Mouse (Mus musculus): ENCODE results near the gene Frmd4b.

GRCm38 (mm10) chr6:97473672-97474071, 143.7 kb downstream of the Frmd4b start:
- no peak for TF ChIP-seq CTCF (IDR thresholded peaks at IDR 0.05)
- TF ChIP-seq EP300 (IDR thresholded peaks at IDR 0.05) = no peak

All from lung, postnatal 0 days (tissue).